Mouse (Mus musculus) forebrain, embryonic 14.5 days (tissue): ENCODE measurements at regions not wholly inside any gene's neighbourhood (a gene's known extent, or its start where the extent isn't known, plus 50 kb on each side); places are given as distances from the start of the nearest gene placed in this dataset.

ENCODE experiments used
- ATAC-seq: fragments of 200-750 bp; cut with Nextera tagmentation; 2 replicates; pipeline ENCODE4 v1.8.0; 2017; ENCODE audit warnings: mild to moderate bottlenecking, moderate library complexity
- DNase-seq: peaks from one replicate; pipeline ENCODE4 v3.0.0-alpha.2; 2015; ENCODE audit warnings: low spot score
- H3K27ac ChIP-seq: fragments of 300-500 bp; sonication (generic); 2 replicates; pipeline ENCODE4 v1.5.1; 2014; ENCODE audit warnings: low read depth, mild to moderate bottlenecking, control low read depth, low read length, moderate library complexity
- H3K27me3 ChIP-seq: fragments of 300-500 bp; sonication (generic); replicated peaks from 2 replicates; pipeline ENCODE4 v1.6.1; 2014; ENCODE audit warnings: low read length, control low read depth, mixed read lengths; ENCODE audit not compliant: control insufficient read depth, insufficient read depth
- H3K36me3 ChIP-seq: fragments of 300-500 bp; sonication (generic); 2 replicates; pipeline ENCODE4 v1.6.1; 2014; ENCODE audit warnings: low read length, control low read depth; ENCODE audit not compliant: control insufficient read depth, insufficient read depth
- H3K4me1 ChIP-seq: fragments of 300-500 bp; sonication (generic); 2 replicates; pipeline ENCODE4 v1.6.1; 2014; ENCODE audit warnings: antibody characterized with exemption, low read length, control low read depth; ENCODE audit not compliant: control insufficient read depth, insufficient read depth
- H3K4me2 ChIP-seq: fragments of 300-500 bp; sonication (generic); 2 replicates; pipeline ENCODE4 v1.6.1; 2014; ENCODE audit warnings: mild to moderate bottlenecking, control low read depth, low read length
- H3K4me3 ChIP-seq: fragments of 300-500 bp; sonication (generic); 2 replicates; pipeline ENCODE4 v1.5.1; 2014; ENCODE audit warnings: low read depth, low read length, control low read depth
- H3K9ac ChIP-seq: fragments of 300-500 bp; sonication (generic); 2 replicates; pipeline ENCODE4 v1.6.1; 2014; ENCODE audit warnings: mild to moderate bottlenecking, low read length, control low read depth, moderate library complexity
- H3K9me3 ChIP-seq: fragments of 300-500 bp; sonication (generic); replicated peaks from 2 replicates; pipeline ENCODE4 v1.6.1; 2016; ENCODE audit warnings: low read length, control low read depth, mixed read lengths; ENCODE audit not compliant: control insufficient read depth
- WGBS: fragments of 180-500 bp; shearing (Covaris S2); extraction: QIAGEN DNeasy Blood & Tissue Kit; methylation state at CpG from one replicate; pipeline ENCODE4 v1.1.7; 2014; 5-methylcytosine and 5-hydroxymethylcytosine counted together

DNA sequence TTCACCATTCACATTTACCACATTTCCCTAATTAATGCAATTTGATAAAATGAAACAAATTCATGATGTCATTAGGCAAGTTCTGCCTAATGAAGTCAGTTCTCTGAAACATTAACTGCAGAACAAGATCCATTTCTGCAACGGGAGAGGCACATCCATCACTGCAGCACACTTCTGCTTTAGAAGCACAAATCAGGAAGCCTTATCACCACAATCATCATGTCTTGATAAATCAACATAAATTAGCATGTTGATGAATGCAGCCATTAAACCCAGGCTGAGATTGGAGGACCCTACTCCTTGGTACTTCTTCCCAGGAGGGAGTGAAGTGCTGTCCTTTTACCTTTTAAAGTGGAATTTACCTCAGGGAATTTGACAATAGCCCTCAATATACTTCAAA is 1195.4 kb downstream of the Defb40 start:
- no peaks in the 10 kb centered on the region for H3K9me3 ChIP-seq
- no peak overlapping the region for H3K4me3 ChIP-seq
- no peaks in the 10 kb centered on the region for H3K4me1 ChIP-seq
- ATAC-seq (peak; percentile 73), DNase-seq (peak; percentile 52)
- H3K27ac ChIP-seq = no peak overlapping the region
- no peaks in the 10 kb centered on the region for H3K27me3 ChIP-seq
- no peaks in the 10 kb centered on the region for H3K36me3 ChIP-seq
- WGBS = 8% methylated on average over 1 of the region's 1 CpGs
- H3K9ac ChIP-seq = no peak overlapping the region
- no peak overlapping the region for H3K4me2 ChIP-seq

DNA sequence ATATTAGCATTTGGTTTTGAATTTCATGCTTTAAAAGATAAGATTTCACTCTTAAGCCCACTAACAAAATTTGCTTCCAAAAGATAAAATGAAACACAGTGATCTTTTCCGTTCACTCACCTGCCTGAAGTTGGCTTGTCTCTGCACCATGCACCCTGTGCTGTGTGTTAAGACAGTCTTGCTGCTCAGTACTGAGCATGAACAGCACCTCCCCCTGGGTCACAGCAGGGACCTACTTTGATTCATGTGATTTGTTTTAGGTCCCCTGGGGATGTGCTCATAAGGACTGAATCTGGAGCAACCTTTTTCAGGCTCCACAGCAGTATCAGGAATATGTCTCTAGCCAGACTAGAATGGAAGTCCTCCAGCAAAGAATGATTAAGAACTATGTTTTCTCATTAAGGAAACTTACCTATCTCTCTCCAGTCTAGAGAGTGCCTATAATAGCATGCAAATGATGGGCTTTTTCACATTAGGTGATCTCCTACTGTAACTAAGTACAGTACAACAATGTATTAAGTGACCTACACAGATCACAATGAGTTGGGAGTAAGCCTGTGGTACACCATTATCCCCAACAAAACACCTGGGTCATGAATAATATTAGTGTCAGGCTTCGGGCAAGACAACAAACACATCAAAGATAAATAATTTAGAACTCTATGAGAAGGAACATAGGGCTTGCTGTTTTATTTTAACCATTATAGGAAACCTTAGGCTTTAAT is 1196.3 kb downstream of the Defb40 start:
- Histone ChIP-seq H3K4me1 (no peaks in the 10 kb centered on the region), H3K4me2 (no peak overlapping the region), H3K27me3 (no peaks in the 10 kb centered on the region), H3K36me3 (no peaks in the 10 kb centered on the region), H3K9me3 (no peaks in the 10 kb centered on the region), H3K4me3 (no peak overlapping the region), H3K9ac (no peak overlapping the region), H3K27ac (no peak overlapping the region)
- ATAC-seq = no peak
- DNase-seq = no peak
- WGBS = 77% methylated on average over 2 of the region's 2 CpGs

DNA sequence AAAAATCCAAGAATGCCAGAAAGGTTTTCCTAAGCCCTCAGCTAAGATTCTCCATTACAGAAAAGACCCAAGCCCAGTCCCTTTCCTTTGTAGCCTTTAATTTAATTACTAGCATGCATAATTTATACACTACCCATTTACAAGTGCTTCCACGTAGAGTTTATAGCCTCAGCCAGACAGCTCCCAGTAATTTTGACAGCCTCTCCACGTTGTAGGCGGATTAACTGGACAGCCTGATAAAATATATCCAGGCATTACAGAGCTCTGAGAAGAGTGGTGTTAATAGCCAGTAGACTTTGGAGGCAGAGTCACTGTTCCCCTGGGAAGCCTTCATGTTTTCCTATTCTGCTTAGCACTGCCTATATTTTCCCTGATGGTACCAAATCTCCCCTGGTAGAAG is 1202.6 kb downstream of the Defb40 start:
- H3K27me3 ChIP-seq = no peaks in the 10 kb centered on the region
- 36% methylated on average over 3 of the region's 3 CpGs for WGBS
- no peaks in the 10 kb centered on the region for H3K4me1 ChIP-seq
- H3K36me3 ChIP-seq = no peaks in the 10 kb centered on the region
- no peak overlapping the region for H3K4me2 ChIP-seq
- ATAC-seq (no peak), DNase-seq (no peak)
- no peak overlapping the region for H3K9ac ChIP-seq
- no peak overlapping the region for H3K4me3 ChIP-seq
- no peaks in the 10 kb centered on the region for H3K9me3 ChIP-seq
- H3K27ac ChIP-seq = no peak overlapping the region

DNA sequence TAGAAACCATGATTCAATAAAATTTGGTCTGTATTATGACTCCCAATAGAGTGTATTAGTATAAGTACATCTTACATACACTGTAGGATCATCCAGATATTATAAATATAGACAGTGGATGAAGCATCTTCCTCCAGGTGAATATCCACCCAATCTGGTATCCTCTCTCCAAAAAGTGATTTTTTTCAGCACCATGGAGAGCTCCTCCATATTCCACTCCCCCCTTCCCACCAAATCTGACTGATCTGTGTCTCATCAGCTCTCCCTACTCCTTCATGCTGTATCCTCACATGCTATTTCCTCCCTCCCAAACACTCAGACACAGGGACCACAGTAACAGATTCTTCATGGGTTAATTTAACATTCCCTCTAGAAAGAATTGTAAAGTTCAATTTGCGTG is 1204.7 kb downstream of the Defb40 start:
- Histone ChIP-seq H3K27ac (no peak overlapping the region), H3K4me3 (no peak overlapping the region), H3K36me3 (no peaks in the 10 kb centered on the region), H3K4me1 (no peaks in the 10 kb centered on the region), H3K27me3 (no peaks in the 10 kb centered on the region), H3K9ac (no peak overlapping the region), H3K9me3 (no peaks in the 10 kb centered on the region), H3K4me2 (no peak overlapping the region)
- ATAC-seq = no peak
- no peak for DNase-seq
- WGBS = 94% methylated on average over 1 of the region's 1 CpGs

DNA sequence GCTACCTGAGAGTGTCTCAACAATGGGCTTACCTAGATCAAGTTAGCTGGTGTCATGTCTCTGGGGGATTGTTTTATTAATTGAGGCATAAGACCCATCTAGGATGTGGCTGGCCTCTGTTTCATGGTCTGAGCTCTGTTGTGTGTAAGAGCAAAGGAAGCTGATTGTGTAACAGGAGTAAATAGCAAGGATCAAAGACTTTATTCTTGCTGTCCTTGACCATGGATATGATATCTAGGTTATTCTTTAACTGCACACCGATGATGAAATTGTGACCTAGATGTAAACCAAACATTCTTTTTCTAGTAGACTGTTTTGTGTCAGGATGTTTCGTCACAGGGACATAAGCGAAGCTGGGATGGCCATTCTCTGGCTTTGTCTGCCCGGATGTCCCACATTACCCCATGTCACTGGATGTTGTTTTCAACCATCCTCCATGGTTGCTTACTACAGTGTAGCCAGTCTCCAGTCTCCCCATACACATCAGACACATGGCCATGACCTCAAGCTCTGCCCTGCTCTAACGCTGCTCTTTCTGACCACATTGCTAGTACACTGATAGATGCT is 1210.5 kb downstream of the Defb40 start:
- ATAC-seq = no peak
- Histone ChIP-seq H3K9me3 (no peaks in the 10 kb centered on the region), H3K4me2 (no peak overlapping the region), H3K4me1 (no peaks in the 10 kb centered on the region), H3K9ac (no peak overlapping the region), H3K27me3 (no peaks in the 10 kb centered on the region), H3K4me3 (no peak overlapping the region), H3K36me3 (no peaks in the 10 kb centered on the region), H3K27ac (no peak overlapping the region)
- 97% methylated on average over 5 of the region's 5 CpGs for WGBS
- DNase-seq = no peak

DNA sequence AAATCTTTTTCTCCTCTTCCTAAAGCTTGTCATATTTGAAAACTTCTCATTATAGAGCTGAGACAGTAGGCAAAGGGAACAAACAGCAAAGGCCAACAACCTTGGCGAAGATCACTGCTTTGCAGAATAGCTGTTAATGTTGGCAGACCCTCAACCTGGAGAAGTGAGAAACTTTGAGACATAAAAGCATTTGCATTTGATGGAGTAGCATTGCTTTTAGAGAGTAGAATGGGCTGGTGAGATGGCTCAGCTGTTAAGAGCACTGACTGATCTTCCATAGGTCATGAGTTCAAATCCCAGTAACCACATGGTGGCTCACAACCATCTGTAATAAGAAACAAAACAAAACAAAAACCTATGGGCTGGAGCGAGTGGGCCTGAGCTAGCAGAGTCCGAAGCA is 1253.4 kb downstream of the Defb40 start:
- Histone ChIP-seq H3K9ac (no peak overlapping the region), H3K27me3 (no peaks in the 10 kb centered on the region), H3K27ac (no peak overlapping the region), H3K9me3 (no peaks in the 10 kb centered on the region), H3K4me2 (no peak overlapping the region), H3K4me3 (no peak overlapping the region), H3K4me1 (no peaks in the 10 kb centered on the region), H3K36me3 (no peaks in the 10 kb centered on the region)
- ATAC-seq = no peak
- DNase-seq = no peak
- 91% methylated on average over 3 of the region's 3 CpGs for WGBS

DNA sequence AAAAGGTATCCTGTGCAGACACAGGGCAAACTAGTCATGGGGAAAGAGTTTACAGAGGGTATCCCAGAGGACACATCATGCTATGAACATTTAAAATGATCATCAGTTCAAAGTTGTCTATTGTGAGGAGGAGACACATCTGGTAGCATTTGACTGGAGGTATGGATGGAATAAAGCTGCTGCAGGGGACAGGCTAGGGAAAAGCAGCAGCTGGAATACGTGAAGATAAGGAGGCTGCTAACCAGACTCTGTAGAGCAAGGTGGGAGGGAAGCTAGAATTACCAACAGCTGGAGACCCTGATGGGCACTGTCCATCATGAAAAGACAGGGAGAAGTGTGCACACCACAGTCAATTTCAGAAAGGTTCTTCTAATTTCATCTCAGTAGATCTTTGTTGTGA is 1268.9 kb downstream of the Defb40 start:
- no peaks in the 10 kb centered on the region for H3K4me1 ChIP-seq
- H3K27me3 ChIP-seq = no peaks in the 10 kb centered on the region
- ATAC-seq (no peak), DNase-seq (no peak)
- H3K9ac ChIP-seq = no peak overlapping the region
- H3K4me3 ChIP-seq = no peak overlapping the region
- WGBS = 74% methylated on average over 1 of the region's 1 CpGs
- no peaks in the 10 kb centered on the region for H3K36me3 ChIP-seq
- H3K27ac ChIP-seq = no peak overlapping the region
- no peaks in the 10 kb centered on the region for H3K9me3 ChIP-seq
- no peak overlapping the region for H3K4me2 ChIP-seq

DNA sequence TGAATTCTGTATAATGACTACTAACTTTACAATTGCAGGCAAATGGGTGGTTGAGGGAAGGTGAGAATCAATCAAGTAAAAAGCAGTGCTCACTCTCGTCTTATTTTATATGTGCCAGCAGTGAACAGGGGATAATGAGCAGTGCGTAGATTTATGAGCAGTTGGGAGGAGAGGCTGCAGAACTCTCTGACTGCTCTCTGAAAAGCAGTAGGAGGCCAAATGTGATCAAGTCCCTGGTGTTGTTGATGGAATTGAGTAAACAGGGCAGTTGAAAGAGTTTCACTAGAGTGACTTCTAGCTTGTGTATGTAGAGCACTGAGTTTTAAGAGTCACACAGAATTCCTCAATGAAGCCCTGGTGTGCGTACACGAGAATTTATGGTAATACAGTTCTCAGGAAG is 1269.6 kb downstream of the Defb40 start:
- Histone ChIP-seq H3K4me1 (no peaks in the 10 kb centered on the region), H3K36me3 (no peaks in the 10 kb centered on the region), H3K9ac (no peak overlapping the region), H3K27me3 (no peaks in the 10 kb centered on the region), H3K4me3 (no peak overlapping the region), H3K4me2 (no peak overlapping the region), H3K27ac (no peak overlapping the region), H3K9me3 (no peaks in the 10 kb centered on the region)
- 86% methylated on average over 4 of the region's 4 CpGs for WGBS
- DNase-seq (no peak), ATAC-seq (no peak)

DNA sequence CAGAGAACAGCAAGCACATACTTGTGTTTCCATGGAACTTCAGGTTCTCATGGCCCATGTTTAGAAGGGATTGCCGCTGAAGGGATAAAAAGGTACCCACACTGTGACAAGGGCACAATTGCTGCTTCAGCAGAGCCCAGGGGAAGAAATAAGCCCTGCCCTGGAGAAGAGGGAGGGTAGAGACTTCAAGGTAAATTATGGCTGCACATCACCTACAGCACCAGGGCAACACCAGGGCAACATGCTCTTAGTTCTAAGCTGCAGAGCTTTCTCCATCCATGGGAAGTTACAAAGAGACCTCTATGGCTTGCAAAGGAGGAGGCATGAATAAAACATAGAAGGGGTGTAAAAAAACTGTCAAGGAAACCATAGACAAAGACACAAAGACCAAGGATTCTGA is 1273.8 kb downstream of the Defb40 start:
- H3K36me3 ChIP-seq = no peaks in the 10 kb centered on the region
- no peaks in the 10 kb centered on the region for H3K4me1 ChIP-seq
- H3K9ac ChIP-seq = no peak overlapping the region
- H3K27ac ChIP-seq = no peak overlapping the region
- WGBS = 79% methylated on average over 1 of the region's 1 CpGs
- DNase-seq (no peak), ATAC-seq (no peak)
- H3K9me3 ChIP-seq = no peaks in the 10 kb centered on the region
- H3K4me3 ChIP-seq = no peak overlapping the region
- H3K4me2 ChIP-seq = no peak overlapping the region
- no peaks in the 10 kb centered on the region for H3K27me3 ChIP-seq
